Mouse (Mus musculus): ENCODE measurements around the gene Olfr157. TPM values are rescaled to one million over a fixed set of nuclear protein-coding genes. Genes with fewer than 3 reads are reported as not detected.
"Not testable (repeated sequence)": the region's sequence is repeated elsewhere in the genome, so short reads cannot be mapped to it uniquely, and the experiment has no call there.

Olfr157 gene
- polyA plus RNA-seq, 1 experiment from 2014 or later: not detected

GRCm38 (mm10) chr4:43859886-43860285 is 19.9 kb upstream of the Olfr157 start:
- 83% methylated on average over 10 of the region's 10 CpGs for WGBS

GRCm38 (mm10) chr4:43854101-43854500 is 14.1 kb upstream of the Olfr157 start:
- Histone ChIP-seq H3K9ac (no peak overlapping the region), H3K9me3 (no peaks in the 10 kb centered on the region), H3K36me3 (no peaks in the 10 kb centered on the region), H3K27me3 (no peaks in the 10 kb centered on the region), H3K4me3 (no peak overlapping the region), H3K4me1 (no peaks in the 10 kb centered on the region), H3K4me2 (no peak overlapping the region), H3K27ac (no peak overlapping the region)
- WGBS: 66% methylated on average over 8 of the region's 8 CpGs
- ATAC-seq (ENCODE audit: insufficient number of reproducible peaks, insufficient read depth, low FRiP score, low TSS enrichment, low read depth): no peak

More at GRCm38 (mm10) chr4:43859886-43860285, 19.9 kb upstream of the Olfr157 start:
- no peak for ATAC-seq (ENCODE audit: insufficient number of reproducible peaks, insufficient read depth, low FRiP score, low TSS enrichment, low read depth)
- no peaks in the 10 kb centered on the region for H3K9me3 ChIP-seq
- no peaks in the 10 kb centered on the region; the same call in 1 of the 2 replicates for H3K4me1 ChIP-seq
- H3K27ac ChIP-seq: no peak overlapping the region
- no peak overlapping the region for H3K4me2 ChIP-seq
- H3K36me3 ChIP-seq: no peaks in the 10 kb centered on the region
- no peaks in the 10 kb centered on the region for H3K27me3 ChIP-seq
- no peak overlapping the region for H3K9ac ChIP-seq
- no peak overlapping the region for H3K4me3 ChIP-seq

- Histone ChIP-seq H3K9me3 (no peaks in the 10 kb centered on the region), H3K9ac (no peak within 1 kb of the TSS), H3K4me1 (peaks cover 2% of the 10 kb centered on the region; the same call in 1 of the 2 replicates), H3K27ac (no peak within 1 kb of the TSS), H3K4me2 (no peak within 1 kb of the TSS), H3K4me3 (no peak within 1 kb of the TSS), H3K36me3 (no peaks in the 10 kb centered on the region), H3K27me3 (no peaks in the 10 kb centered on the region)
- ATAC-seq (ENCODE audit: insufficient number of reproducible peaks, insufficient read depth, low FRiP score, low TSS enrichment, low read depth): no peak
- WGBS: 85% methylated on average over 6 of the region's 6 CpGs
These were observed 11.3 kb upstream of the Olfr157 start, which contains the start of gene Olfr155 for GRCm38 (mm10) chr4:43851265-43851664. Gene Olfr155, plus strand, starts transcription at chr4:43851565.

GRCm38 (mm10) chr4:43838326-43838725 is 1.7 kb downstream of the Olfr157 start:
- Histone ChIP-seq H3K9me3 (0 out of 2 replicates have a peak, but pooled peaks cover 4% of the 10 kb centered on the region), H3K4me1 (no peaks in the 10 kb centered on the region), H3K27me3 (no peaks in the 10 kb centered on the region), H3K36me3 (no peaks in the 10 kb centered on the region), H3K4me2 (no peak overlapping the region), H3K4me3 (no peak overlapping the region), H3K27ac (no peak overlapping the region), H3K9ac (no peak overlapping the region)
- 57% methylated on average over 3 of the region's 3 CpGs for WGBS
- no peak for ATAC-seq (ENCODE audit: insufficient number of reproducible peaks, insufficient read depth, low FRiP score, low TSS enrichment, low read depth)

GRCm38 (mm10) chr4:43834749-43835148 is 5.3 kb downstream of the Olfr157 start:
- Histone ChIP-seq H3K4me1 (no peaks in the 10 kb centered on the region), H3K27ac (no peak overlapping the region), H3K36me3 (no peaks in the 10 kb centered on the region), H3K9ac (no peak overlapping the region), H3K9me3 (no peaks in the 10 kb centered on the region), H3K4me3 (no peak overlapping the region), H3K27me3 (no peaks in the 10 kb centered on the region), H3K4me2 (no peak overlapping the region)
- no peak for ATAC-seq (ENCODE audit: insufficient number of reproducible peaks, insufficient read depth, low FRiP score, low TSS enrichment, low read depth)
- WGBS: 75% methylated on average over 4 of the region's 4 CpGs

GRCm38 (mm10) chr4:43833752-43834151 is 6.2 kb downstream of the Olfr157 start:
- Histone ChIP-seq H3K4me3 (no peak overlapping the region), H3K9me3 (no peaks in the 10 kb centered on the region), H3K27me3 (no peaks in the 10 kb centered on the region), H3K36me3 (no peaks in the 10 kb centered on the region), H3K4me2 (no peak overlapping the region), H3K27ac (no peak overlapping the region), H3K9ac (no peak overlapping the region), H3K4me1 (no peaks in the 10 kb centered on the region)
- whole genome bisulfite sequencing: 68% methylated on average over 5 of the region's 5 CpGs
- ATAC-seq (ENCODE audit: insufficient number of reproducible peaks, insufficient read depth, low FRiP score, low TSS enrichment, low read depth): no peak

GRCm38 (mm10) chr4:43832031-43832430 is 8.0 kb downstream of the Olfr157 start:
- ATAC-seq (ENCODE audit: insufficient number of reproducible peaks, insufficient read depth, low FRiP score, low TSS enrichment, low read depth): no peak
- 68% methylated on average over 5 of the region's 5 CpGs for WGBS
- H3K9ac ChIP-seq: no peak overlapping the region
- H3K36me3 ChIP-seq: no peaks in the 10 kb centered on the region
- H3K27ac ChIP-seq: no peak overlapping the region
- H3K4me2 ChIP-seq: no peak overlapping the region
- no peaks in the 10 kb centered on the region for H3K4me1 ChIP-seq
- no peak overlapping the region for H3K4me3 ChIP-seq
- H3K27me3 ChIP-seq: no peaks in the 10 kb centered on the region
- no peaks in the 10 kb centered on the region for H3K9me3 ChIP-seq

GRCm38 (mm10) chr4:43828806-43829205 is 11.2 kb downstream of the Olfr157 start:
- no peak overlapping the region for H3K27ac ChIP-seq
- whole genome bisulfite sequencing: 93% methylated on average over 4 of the region's 4 CpGs

GRCm38 (mm10) chr4:43823845-43824337 is 16.1 kb downstream of the Olfr157 start, which contains the start of gene Olfr156:
Gene Olfr156, minus strand, starts transcription at chr4:43823895.
- WGBS: 6% methylated on average over 7 of the region's 7 CpGs
- Histone ChIP-seq H3K9ac (no peak within 1 kb of the TSS), H3K27me3 (no peaks in the 10 kb centered on the region), H3K4me1 (peaks cover 9% of the 10 kb centered on the region), H3K36me3 (no peaks in the 10 kb centered on the region), H3K27ac (no peak within 1 kb of the TSS), H3K9me3 (no peaks in the 10 kb centered on the region), H3K4me2 (no peak within 1 kb of the TSS), H3K4me3 (no peak within 1 kb of the TSS)
- no peak for ATAC-seq (ENCODE audit: insufficient number of reproducible peaks, insufficient read depth, low FRiP score, low TSS enrichment, low read depth)

More at GRCm38 (mm10) chr4:43828806-43829205, 11.2 kb downstream of the Olfr157 start:
- Histone ChIP-seq H3K4me3 (no peak overlapping the region), H3K4me2 (no peak overlapping the region), H3K9me3 (no peaks in the 10 kb centered on the region), H3K4me1 (peaks cover 3% of the 10 kb centered on the region; the same call in 1 of the 2 replicates), H3K27me3 (no peaks in the 10 kb centered on the region), H3K36me3 (no peaks in the 10 kb centered on the region), H3K9ac (no peak overlapping the region)
- ATAC-seq (ENCODE audit: insufficient number of reproducible peaks, insufficient read depth, low FRiP score, low TSS enrichment, low read depth): no peak

GRCm38 (mm10) chr4:43822896-43823550 is 17.0 kb downstream of the Olfr157 start:
- no peaks in the 10 kb centered on the region for H3K36me3 ChIP-seq

GRCm38 (mm10) chr4:43798936-43799335 is 41.1 kb downstream of the Olfr157 start:
- ATAC-seq (ENCODE audit: insufficient number of reproducible peaks, insufficient read depth, low FRiP score, low TSS enrichment, low read depth): no peak
- Histone ChIP-seq H3K4me2 (no peak overlapping the region), H3K4me1 (no peaks in the 10 kb centered on the region), H3K27me3 (no peaks in the 10 kb centered on the region), H3K4me3 (no peak overlapping the region), H3K36me3 (no peaks in the 10 kb centered on the region), H3K27ac (no peak overlapping the region), H3K9ac (no peak overlapping the region), H3K9me3 (peaks cover 4% of the 10 kb centered on the region; the same call in 1 of the 2 replicates)
- WGBS: 77% methylated on average over 7 of the region's 7 CpGs

More at GRCm38 (mm10) chr4:43822896-43823550, 17.0 kb downstream of the Olfr157 start:
- Histone ChIP-seq H3K4me3 (no peak overlapping the region), H3K9ac (no peak overlapping the region), H3K4me1 (peaks cover 9% of the 10 kb centered on the region), H3K27me3 (no peaks in the 10 kb centered on the region), H3K27ac (no peak overlapping the region), H3K9me3 (no peaks in the 10 kb centered on the region), H3K4me2 (no peak overlapping the region)
- no peak for ATAC-seq (ENCODE audit: insufficient number of reproducible peaks, insufficient read depth, low FRiP score, low TSS enrichment, low read depth)
- WGBS: 83% methylated on average over 13 of the region's 13 CpGs

- not testable (repeated sequence) for H3K4me3 ChIP-seq
- 87% methylated on average over 5 of the region's 5 CpGs for WGBS
These were observed 44.2 kb downstream of the Olfr157 start for GRCm38 (mm10) chr4:43795844-43796243.

More at GRCm38 (mm10) chr4:43795844-43796243, 44.2 kb downstream of the Olfr157 start:
- not testable (repeated sequence) for H3K36me3 ChIP-seq; ATAC-seq (ENCODE audit: insufficient number of reproducible peaks, insufficient read depth, low FRiP score, low TSS enrichment, low read depth); H3K27me3 ChIP-seq; H3K9ac ChIP-seq; H3K4me1 ChIP-seq; H3K4me2 ChIP-seq; H3K27ac ChIP-seq; H3K9me3 ChIP-seq

Measured in embryonic facial prominence, embryonic 13.5 days (tissue).